Mouse (Mus musculus): ENCODE data around the gene Rfx7.

DNA sequence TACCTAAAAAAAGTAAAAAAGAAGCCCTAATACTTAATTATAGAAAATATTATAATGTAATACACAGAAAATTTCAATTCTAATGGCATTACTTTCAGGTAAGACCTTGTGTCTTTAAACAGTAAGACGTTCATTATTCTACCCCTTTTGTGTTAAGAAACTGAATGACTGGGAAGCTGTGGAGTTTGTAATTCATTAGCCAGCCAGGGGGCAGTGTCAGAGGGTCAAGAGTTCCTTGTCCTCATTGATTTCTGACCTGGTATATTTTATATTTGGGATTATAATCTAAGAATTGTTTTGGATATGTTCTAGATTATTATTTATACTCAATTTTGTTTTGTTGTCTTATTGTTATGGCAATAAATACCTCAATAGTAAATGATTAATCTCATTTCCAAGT lies 5.0 kb downstream of the Rfx7 start:
- TF ChIP-seq POLR2A (IDR thresholded peaks at IDR 0.05; ENCODE audit: insufficient read depth, low read depth, low read length) (no peak), CTCF (IDR thresholded peaks at IDR 0.05; ENCODE audit: insufficient read depth, low read depth, low read length) (no peak)

Data from olfactory bulb, adult 2 months (tissue).